Mouse (Mus musculus): ENCODE results near the gene Pgpep1.
A peak's percentile ranks its signal among the peaks of the same experiment; 100 is the strongest.

Pgpep1 gene

DNA sequence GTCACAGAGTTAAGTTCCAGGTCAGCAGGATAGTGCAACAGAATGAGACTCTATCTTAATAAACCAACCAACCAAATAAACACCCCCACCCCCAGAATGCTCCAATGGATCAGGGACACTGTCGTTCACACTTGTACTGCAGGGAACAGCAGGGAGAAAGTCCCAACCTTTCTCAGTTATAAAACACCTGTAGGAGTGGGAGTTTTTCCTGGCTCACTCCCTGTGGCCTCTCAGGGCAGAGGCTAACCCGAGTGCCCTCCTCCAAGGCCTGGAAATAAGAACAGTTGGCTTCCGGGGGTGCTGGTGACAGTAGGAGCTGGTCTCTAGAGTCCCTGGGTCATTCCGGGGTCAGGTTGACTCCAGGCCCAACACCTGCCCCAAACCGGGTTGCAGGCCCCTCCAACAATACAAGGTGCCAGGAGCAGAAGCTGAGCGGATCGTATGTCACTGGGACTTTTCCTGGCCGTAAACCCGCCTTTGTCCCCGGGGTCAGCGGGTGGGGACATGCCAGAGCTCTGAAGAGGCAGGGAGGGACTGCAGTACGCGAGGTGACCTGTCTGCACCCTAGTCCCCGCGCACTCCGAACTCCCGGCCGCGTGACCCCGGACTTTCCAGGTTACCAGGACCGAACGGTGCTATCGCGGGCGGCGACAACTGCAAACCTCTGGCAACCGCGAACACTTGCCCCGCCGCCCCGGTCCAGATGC lies 1.1 kb downstream of the Pgpep1 start:
- peak; percentile 31 for DNase-seq

DNA sequence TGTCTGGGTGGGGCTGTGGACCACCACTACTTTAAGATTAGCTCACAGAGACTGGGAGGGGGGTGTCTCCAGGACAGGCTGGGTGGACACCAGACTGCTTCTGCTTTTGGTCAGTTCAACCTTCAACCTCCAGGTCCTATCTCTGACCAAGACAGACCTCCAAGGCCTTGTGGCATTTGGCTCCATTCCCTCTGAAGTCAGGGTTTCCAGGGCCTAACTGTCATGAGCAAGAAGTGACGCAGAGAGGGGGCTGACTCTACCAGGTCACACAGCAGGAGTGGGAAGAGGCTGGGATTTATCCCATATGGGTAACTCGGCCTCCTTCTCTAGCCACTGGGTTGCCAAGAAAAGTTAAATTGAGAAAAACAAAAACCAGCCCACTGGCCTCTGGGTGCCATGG lies 2.4 kb downstream of the Pgpep1 start:
- DNase-seq, result no peak

DNA sequence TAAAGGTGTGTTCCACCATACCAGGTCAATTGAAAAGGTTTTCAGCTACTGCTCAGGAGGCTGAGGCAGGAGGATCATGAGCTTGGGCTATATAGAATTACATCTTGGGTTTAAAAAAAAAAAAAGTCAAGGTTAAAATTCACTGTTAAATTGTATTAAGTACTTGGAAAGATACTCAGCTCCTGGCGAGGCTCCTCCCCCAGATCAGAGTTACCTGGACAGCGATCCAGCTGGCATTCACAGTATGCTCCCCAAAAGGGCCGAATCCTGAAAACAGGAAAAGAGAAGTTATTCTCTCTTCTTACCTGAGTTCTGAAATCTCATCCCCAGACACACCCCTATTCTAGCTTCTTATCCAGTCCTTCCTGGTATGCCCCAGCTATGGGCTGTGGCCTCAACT lies 3.0 kb downstream of the Pgpep1 start:
- DNase-seq, result no peak

DNA sequence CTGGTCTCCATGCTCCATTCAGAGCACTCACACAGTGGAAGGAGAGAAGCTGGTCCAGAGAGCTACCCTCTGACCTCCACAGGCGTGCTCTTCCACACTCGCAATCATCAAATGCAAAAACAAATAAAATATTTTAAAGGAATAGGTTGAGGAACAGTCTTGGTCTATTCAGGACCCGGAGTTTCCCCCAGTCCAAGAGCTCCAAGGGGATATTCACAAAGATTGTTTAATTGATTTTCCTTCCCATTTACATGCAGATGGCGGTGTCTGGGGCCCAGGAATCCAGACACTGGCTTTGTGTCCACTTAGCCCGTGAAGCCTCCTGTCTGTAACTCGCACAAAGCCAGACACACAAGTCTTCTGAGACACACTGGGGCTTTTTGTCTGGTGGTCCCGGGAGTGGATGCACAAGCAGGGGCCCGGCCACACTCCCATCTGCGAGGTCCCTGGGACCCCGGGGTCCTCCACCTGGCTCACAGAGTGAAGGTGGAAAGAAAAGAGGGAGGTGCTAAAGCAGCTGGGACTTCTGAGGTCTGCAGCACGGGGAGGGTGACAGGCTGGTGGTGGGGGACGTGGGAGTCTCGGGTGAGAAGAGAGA lies 3.9 kb downstream of the Pgpep1 start:
- DNase-seq, result no peak

DNA sequence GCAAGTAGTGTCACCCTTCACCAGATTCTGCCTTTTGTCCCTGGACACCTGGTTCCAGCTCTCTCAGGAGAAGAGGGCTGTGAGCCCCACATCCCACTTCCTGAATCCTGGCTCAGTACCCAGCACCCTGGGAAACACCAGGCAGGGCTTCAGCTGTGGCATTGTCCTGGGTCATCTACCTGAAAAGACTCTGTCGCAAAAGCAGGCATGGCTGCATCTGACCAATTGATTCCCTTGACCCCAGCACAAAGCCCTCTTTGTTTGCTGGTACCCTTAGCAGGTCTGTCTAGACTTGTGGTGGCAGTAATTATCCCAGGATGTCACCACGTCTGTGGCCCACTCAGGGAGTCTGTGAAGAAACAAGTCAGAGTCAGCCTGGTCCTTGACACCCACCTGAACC lies 4.7 kb downstream of the Pgpep1 start:
- DNase-seq, result no peak

DNA sequence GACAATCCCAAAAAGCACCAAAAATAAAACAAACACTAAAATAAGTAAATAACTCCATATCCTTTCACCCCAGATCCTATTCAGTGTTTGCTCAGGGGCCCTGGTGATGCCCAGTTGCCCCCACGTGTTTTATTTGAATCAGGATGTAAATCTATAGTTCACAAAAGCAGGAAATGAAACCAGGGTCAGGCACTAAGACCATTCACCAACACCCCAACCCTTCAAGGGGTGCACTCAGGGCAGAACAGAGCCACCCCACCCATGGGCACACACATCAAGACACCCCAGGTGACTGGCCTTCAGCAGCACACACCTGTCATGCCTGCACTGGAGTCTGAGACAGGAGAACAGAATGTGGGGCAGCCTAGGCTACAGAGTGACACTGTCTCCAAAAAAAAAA lies 6.1 kb downstream of the Pgpep1 start:
- no peak for DNase-seq

DNA sequence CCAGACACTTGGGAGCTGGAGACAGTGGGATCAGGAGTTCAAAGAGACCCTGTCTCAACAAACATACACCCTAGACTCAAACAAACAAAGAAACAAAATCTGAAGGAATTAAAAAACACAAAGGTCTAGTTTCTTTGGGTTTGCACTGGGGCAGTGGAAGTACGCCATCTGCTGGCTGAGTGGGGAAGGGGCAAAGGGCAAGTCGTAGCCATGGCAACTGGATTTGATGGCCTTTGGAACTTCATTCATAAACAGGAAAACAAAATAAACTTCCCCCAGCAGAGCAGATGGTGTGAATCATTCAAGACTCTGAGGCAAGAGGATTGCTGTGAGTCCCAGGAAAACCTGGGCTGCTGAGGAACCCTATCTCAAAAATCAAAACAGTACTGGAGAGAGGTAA lies 7.0 kb downstream of the Pgpep1 start:
- no peak for DNase-seq

DNA sequence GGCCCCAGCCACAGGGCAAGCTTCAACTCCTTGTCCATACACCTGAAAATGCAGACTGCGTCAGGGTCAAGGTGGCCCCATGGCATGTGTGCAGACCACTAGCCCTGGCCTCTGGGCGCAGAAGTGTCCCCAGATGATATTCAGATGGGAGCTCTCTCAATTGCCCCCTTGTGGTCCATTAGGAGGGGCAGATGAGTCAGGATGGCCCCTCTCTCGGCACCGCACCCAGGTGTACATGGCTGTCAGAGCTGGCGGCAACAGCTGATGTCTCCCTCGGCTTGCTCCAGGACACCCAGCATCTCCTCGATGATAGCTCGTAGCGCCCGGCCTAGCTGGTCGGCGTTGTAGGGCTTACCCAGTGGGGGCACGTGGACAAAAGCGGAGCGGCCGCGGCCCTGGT lies 9.8 kb downstream of the Pgpep1 start:
- DNase-seq, result no peak

DNA sequence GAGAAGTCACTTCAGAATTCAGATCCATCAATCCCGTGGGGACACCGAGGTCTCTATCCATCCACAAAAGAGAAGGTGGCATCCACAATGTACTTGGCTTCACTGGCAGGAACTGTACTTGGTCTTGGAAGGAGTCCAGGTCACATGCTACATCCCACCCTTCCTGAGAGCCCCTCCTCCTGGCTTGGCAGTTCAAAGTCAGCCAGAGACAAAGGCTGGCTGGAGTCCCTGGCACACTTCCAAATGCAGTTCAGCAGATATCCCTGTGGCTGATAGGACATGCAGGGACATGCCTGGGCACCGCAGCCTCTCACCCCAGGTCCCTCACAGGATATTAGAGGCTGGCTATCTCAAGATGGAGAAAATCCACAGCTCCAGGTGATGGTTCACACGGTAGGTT lies 10.9 kb downstream of the Pgpep1 start:
- no peak for DNase-seq

DNA sequence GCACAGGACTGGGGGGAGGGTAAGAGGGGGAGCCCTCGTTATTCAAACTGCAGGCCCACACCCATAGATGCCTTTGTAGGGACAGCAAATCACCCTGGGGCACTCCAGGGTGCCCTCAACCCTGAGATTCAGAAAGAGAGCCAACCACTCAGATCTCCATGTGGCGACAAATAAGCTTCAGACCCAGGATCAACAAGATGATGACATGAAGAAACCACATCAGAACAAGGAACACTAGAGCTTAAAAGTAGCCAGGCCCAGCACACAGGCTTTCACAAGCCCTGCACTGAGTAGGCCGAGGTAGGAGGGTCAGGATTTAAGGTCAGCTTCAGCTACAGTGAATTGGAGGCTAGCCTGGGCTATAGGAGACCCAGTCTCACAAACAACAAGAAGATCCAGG lies 11.3 kb downstream of the Pgpep1 start:
- DNase-seq, result no peak

DNA sequence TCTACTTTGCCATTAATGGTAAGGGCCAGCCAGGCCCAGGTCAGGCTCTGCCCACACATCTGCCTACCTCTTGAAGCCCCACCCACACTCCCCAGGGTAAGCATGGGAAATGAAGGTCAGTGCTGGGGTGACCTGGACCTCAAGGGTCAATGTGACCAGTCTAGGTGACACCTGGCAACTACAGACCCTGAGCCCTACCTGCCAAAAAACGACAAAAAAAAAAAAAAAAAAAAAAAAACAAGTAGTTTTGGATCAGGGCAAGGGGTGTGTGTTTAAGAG lies 12.1 kb downstream of the Pgpep1 start:
- no peak for DNase-seq

DNA sequence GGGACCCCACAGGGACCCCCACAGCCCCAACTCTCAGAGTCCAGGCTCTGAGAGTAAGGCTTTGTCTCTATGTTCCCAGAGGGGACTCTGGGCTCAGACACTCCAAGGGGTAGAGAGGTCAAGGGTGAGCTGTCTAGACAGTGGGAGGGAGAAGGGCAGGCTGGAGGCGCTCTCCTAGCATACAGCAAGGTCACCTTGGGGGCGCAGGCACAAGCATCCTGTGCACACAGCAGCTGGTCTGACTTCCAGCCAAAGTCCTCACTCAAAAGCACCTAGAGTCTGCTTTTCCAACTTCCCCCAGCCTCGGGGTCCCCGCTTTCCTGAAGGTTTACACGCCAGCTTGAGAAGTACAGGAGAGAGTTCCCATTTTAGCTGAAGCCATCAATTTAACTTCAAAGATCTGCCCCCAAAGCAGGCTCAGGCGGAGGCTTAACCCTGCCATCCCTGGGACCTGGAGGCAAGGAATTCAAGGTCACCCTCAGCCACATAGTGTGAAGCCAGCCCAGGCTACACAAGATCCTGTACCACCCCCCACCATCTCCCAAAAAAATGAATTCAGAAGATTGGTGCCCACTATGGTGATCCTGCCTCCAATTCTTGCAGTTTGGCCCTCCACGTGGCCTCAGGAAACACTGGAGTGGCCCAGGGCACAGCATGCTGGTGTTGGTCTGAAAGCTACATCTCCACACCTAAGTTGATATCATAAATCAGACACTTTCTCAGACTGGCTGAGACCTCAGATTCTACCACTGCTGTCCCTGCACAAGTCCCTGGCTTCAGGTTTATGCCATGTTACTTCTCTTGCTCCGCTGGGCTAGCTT lies 12.6 kb downstream of the Pgpep1 start:
- DNase-seq, result no peak

DNA sequence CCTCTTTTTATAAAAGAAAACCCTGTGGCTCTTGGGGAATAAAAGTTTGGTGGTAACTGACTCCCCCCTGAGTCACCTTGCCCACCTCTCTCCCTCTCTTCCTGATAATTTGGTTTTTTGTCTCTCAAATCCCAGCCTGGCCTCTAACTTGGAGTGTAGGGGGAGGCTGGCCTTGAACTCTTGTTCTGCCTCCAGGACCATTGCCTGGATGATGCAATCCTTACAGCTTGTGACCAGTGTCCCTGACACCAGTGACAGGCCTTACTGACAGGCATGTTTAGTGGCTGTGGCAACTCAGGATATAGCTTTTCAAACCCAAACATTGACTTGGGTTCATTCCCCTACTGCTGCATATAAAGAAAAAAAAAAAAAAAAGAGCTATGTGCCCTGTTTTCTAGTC lies 13.4 kb downstream of the Pgpep1 start:
- DNase-seq, result no peak

DNA sequence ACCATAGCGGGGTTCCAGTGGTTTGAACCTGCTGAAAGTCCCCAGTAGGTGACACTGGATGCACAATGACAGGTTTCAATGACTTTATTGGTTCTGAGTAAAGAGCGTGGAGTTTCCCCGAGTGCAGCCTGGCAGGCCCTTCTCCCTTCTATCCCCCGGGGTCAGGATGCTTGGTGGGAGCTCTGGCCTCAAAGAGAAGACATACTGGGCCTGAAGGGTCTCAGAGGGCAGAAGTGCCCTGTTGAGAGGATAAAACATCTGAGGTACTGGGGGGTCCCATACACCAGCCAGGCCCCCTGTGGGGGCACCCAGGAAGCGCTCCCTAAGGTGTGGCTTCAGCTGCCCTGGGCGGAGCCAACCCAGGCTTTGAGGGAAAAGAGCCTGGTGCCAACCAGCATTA lies 13.8 kb downstream of the Pgpep1 start:
- DNase-seq, result no peak

DNA sequence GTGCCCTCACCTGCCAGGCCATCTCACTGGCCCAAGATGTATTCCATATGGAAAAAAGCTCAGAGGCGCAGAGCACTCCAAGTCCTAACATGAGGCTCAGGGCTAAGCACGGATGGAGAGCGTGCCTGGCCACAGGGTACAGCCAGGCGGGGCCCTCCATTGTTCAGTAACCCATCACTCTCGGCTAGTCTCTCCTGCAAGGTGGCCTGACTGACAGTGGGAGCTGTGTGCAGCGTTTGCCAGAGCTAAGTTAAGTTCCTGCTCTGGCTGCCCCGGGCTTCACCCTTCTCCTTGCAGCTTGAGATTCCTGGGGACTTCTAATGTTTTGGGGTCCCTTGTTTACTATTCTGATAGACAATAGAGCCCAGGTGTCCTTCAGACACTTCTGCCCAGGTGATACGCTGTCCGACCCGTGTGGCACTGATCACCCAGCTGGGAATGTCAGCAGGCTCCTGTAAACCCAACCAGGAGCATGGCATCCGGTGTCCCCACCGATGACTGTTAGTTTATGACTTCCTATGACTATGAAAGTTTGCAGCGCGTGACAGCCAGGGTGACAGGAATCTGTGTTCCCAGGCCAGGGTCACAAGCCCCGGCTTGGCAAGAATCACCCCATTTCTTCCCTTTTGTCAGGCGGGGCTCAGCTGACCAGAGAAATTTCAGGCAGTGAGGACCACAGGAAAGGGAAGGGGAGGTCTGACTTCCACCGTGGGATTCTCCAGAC lies 14.5 kb downstream of the Pgpep1 start:
- no peak for DNase-seq

DNA sequence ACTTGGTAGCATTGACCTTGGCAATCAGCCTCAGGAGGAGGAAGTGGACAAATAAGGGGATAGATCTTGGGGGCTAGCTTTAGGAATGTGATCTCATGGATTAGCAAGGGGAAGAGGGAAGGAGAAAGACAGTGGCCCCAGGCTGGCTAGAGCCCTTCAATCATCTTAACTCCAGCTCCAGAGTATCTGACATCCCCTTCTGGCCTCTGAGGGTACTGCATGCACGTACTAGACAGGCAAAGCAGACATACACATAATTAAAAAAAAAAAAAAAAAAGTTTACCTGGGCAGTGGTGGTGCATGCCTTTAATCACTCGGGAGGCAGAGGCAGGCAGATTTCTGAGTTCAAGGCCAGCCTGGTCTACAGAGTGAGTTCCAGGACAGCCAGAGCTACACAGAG lies 16.1 kb downstream of the Pgpep1 start:
- no peak for DNase-seq

DNA sequence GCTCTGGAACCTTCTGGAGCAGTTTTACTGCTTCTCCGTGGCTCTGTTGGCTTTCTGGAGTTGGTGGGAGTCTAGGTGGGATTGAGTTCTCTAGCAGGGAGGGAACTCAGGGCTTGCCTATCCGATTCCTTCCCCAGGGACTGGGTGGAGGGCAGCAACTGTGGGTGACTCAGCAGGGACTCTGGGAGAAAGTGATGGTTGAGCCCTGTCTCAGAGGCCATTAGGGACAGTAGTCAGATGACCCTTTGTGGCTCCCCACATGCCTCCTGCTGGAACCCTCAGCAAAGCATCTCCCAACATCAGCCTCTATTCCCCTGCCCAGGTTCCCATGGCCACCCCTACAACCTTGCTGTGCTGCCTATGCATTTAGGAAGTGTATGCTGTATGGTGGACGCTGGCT lies 17.2 kb downstream of the Pgpep1 start:
- DNase-seq, result no peak

DNA sequence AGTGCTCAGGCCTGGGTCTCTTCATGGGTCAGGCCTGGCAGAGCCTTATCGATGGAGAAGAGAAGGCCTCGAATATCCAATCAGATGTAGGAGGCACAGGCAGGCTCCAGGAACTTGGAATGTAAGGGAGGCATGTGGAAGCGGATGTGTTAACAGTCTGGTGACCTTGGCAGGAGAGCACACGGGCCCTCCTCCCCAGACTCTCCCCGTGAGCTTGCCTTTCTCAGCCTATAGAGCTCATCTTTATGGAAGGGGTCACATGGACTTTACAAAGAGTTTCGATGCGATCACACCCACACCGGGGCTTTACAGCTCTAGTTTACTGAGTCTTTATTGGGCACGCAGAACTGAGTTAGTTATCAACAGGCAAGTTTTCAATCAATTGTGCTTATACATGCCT lies 21.4 kb downstream of the Pgpep1 start:
- DNase-seq, result no peak

DNA sequence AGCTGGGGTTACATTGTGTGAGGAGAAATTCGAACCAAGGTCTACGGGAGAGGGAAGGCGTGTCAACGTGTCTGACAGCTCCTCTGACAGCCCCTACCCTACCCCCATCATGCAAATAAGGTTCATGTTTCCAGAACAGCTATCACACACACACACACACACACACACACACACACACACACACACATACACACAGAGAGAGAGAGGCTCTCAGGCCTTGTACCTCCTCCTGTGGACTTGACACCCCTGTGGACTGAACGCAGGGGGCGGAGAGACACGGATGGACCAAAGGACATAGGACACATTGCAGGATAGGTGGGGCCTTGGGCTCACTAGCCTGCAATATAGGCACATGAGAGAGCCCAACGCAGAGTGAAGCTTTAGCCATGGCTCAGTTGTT lies 23.4 kb downstream of the Pgpep1 start:
- DNase-seq, result no peak

DNA sequence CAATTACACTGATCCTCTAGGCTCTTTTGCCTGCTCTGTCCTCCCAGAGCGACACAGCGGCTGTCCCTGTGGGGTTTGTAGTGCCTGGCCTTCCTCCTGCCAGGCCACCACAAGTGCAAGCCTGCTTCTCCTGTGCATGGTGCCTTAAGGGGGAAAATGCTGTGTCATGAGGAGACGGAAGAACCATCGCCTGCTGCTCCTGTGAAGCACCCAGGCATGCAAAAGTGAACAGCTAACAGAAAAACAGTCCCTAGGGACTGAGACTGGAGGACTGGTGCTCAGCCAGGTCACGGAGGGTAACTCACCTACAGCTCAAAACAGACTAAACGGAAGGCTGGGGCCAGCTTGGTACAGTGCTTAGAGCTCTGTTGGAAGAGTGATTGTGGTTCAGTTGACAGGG lies 24.7 kb downstream of the Pgpep1 start:
- no peak for DNase-seq

DNA sequence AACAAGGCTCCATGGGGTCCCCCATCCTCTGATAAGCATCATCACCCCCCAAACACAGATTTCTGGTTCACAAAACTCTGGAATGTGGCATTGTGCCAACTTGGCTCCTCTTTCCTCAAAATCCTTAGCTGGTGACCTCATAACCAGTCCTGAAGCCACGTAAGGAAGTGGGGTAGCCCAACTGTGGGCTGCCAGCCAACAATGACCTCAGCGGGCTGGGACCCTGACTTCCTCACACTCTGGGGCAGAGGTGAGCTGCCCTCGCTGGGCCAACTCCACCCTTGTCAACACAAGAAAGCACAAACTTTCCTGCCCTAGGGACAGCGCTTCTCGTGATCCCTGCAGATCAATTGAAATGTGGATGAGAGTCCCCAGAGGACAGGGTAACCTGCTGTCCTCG lies 26.1 kb downstream of the Pgpep1 start:
- DNase-seq, result no peak

DNA sequence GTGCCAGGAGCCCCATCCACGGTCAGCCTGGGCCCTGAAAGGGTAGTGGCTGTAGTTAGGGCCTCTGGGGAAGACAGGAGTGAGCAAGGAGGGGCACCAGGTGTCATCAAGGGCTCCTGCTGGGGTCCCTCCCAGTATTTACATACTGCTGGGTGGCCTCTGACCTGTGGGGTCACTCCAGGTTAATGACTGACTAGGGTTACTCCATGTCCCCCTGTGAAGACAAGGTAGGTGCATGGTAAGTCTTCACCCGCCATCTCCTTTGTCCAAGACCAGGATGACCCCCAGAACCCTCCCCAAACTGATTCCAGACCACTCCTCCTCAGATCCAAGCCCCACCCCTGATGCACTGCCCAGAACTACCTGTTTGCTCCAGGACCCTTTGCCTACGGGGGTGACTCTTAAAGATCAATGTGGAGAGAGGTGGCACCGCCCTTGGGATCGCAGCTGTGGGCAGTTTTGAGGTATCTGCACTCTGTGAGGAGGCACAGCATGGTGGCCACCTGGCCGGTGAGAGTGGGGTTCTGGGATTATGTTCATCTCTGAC lies 27.8 kb downstream of the Pgpep1 start, which contains the start of gene Gdf15:
TSS of gene Gdf15 (minus strand) at position 111 of the 547 bp plus-strand sequence.
- no peak for DNase-seq

DNA sequence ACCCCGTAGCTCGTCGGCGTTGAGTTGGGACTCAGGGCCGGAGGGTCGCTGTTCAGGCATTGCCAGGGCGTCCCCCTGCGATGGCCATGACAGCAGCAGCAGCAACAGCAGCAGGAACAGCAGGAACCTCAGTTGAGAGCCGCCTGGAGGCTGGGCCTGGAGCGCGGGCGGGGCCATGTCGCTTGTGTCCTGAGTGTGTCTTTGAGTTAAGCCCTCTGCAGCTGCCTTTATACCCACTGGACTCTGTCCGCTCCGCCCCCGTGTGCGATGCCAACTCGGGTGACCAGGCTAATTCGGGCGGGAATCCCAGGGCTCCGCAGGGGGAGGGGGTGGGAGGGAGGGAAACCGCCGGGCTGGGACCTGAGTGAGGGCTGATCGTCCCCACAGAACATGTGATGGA lies 28.8 kb downstream of the Pgpep1 start:
- no peak for DNase-seq
